ENCODE assay signal across 13 mouse cellular contexts in the genomic region with DNA sequence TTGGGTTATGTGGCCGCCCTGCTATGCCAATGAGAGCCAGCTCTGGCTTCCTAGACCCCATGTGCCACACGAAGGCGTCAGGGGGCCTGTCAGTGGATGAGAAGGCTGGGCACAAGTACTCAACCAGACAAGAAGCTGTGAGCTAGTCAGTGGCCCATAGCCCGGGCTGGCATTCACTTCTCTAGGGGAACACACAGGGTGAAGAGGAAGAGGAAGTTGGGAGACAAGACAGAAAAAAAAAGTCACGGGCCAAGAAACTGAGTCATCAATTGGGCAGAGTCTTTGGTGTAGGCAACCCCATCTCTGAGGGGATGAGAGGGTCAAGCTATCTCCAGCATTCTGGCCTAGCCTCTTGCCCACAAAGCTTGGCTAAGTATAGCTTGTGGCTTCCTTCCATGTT.
DNase-seq lines count a peak whose midpoint lies in the region; ATAC-seq and TF ChIP-seq lines count a peak whose summit lies in the region.
"Had no signal": no experiment of that assay in that cellular context is flagged by ENCODE, and none has a peak within 500 bp of the region (broad histone marks: within the 10 kb centered on the region; RNA-seq: fewer than 3 reads in every experiment).

No protein-coding gene starts in this region.

- no peaks in the 10 kb centered on the region for H3K36me3 ChIP-seq in forebrain, postnatal 0 days (ENCODE audit: insufficient read depth)
- no peaks in the 10 kb centered on the region for H3K36me3 ChIP-seq in forebrain, embryonic 14.5 days (ENCODE audit: control insufficient read depth, insufficient read depth, low read length)
- no peaks in the 10 kb centered on the region for H3K36me3 ChIP-seq in neural tube, embryonic 15.5 days
- H3K36me3 ChIP-seq in embryonic facial prominence, embryonic 15.5 days: no peaks in the 10 kb centered on the region
- H3K36me3 ChIP-seq: heart, embryonic 10.5 days; limb, embryonic 12.5 days had no signal

- no peak overlapping the region for H3K9ac ChIP-seq in forebrain, postnatal 0 days
- H3K9ac ChIP-seq in forebrain, embryonic 14.5 days (ENCODE audit: low read length): no peak overlapping the region
- no peak overlapping the region for H3K9ac ChIP-seq in neural tube, embryonic 15.5 days (replicated peaks)
- H3K9ac ChIP-seq in embryonic facial prominence, embryonic 15.5 days: no peak overlapping the region
- H3K9ac ChIP-seq: limb, embryonic 12.5 days had no signal

- H3K4me2 ChIP-seq in forebrain, postnatal 0 days (ENCODE audit: low read depth): no peak overlapping the region
- H3K4me2 ChIP-seq in forebrain, embryonic 14.5 days (ENCODE audit: low read length): no peak overlapping the region
- no peak overlapping the region for H3K4me2 ChIP-seq in neural tube, embryonic 15.5 days
- H3K4me2 ChIP-seq in embryonic facial prominence, embryonic 15.5 days (replicated peaks): no peak overlapping the region
- H3K4me2 ChIP-seq: midbrain, embryonic 11.5 days had no signal

- H3K4me3 ChIP-seq in forebrain, postnatal 0 days (ENCODE audit: low read depth, low read length): no peak overlapping the region
- H3K4me3 ChIP-seq in forebrain, embryonic 14.5 days (ENCODE audit: low read depth, low read length): no peak overlapping the region
- H3K4me3 ChIP-seq in neural tube, embryonic 15.5 days (replicated peaks): no peak overlapping the region
- no peak overlapping the region for H3K4me3 ChIP-seq in embryonic facial prominence, embryonic 15.5 days (replicated peaks)
- H3K4me3 ChIP-seq: heart, embryonic 10.5 days; limb, embryonic 12.5 days had no signal

- H3K27me3 ChIP-seq in forebrain, postnatal 0 days (ENCODE audit: insufficient read depth, low read length): no peaks in the 10 kb centered on the region
- H3K27me3 ChIP-seq in forebrain, embryonic 14.5 days (replicated peaks; ENCODE audit: control insufficient read depth, insufficient read depth, low read length): no peaks in the 10 kb centered on the region
- H3K27me3 ChIP-seq in neural tube, embryonic 15.5 days (replicated peaks): 0 out of 2 replicates have a peak, but pooled peaks cover 4% of the 10 kb centered on the region
- H3K27me3 ChIP-seq in embryonic facial prominence, embryonic 15.5 days: no peaks in the 10 kb centered on the region

- H3K27ac ChIP-seq in forebrain, postnatal 0 days (ENCODE audit: low read depth, low read length): no peak overlapping the region
- no peak overlapping the region for H3K27ac ChIP-seq in forebrain, embryonic 14.5 days (ENCODE audit: low read depth, low read length)
- 0 out of 2 replicates have a peak overlapping the region, but pooled peaks have one; percentile 2 for H3K27ac ChIP-seq in neural tube, embryonic 15.5 days (replicated peaks)
- H3K27ac ChIP-seq in embryonic facial prominence, embryonic 15.5 days (replicated peaks): peak overlapping the region; percentile 63; the same call in 1 of the 2 replicates
- H3K27ac ChIP-seq: heart, embryonic 10.5 days had no signal

- DNase-seq in forebrain, postnatal 0 days: peak; percentile 22
- no peak for DNase-seq in forebrain, embryonic 14.5 days (ENCODE audit: low spot score)
- DNase-seq in neural tube, embryonic 10.5 days (ENCODE audit: extremely low spot score, low spot score): no peak
- peak; percentile 13 for DNase-seq in telencephalon, adult 2 months (ENCODE audit: low read depth, low spot score)
- no peak for DNase-seq in yolk sac, embryonic 10.5 days (ENCODE audit: low spot score)
- DNase-seq in ovary, postnatal 36 days (ENCODE audit: low spot score): no peak
- DNase-seq: cerebellum, adult 11 months; thymus, postnatal 14 days had no signal

- H3K9me3 ChIP-seq in forebrain, postnatal 0 days (ENCODE audit: low read length): no peaks in the 10 kb centered on the region
- H3K9me3 ChIP-seq in forebrain, embryonic 14.5 days (replicated peaks; ENCODE audit: control insufficient read depth, low read length): no peaks in the 10 kb centered on the region
- no peaks in the 10 kb centered on the region for H3K9me3 ChIP-seq in neural tube, embryonic 15.5 days (replicated peaks)
- H3K9me3 ChIP-seq in embryonic facial prominence, embryonic 15.5 days (replicated peaks): no peaks in the 10 kb centered on the region
- H3K9me3 ChIP-seq: heart, embryonic 10.5 days; limb, embryonic 12.5 days had no signal

- TF ChIP-seq CTCF in forebrain, postnatal 0 days (IDR thresholded peaks at IDR 0.05; ENCODE audit: low read depth): no peak

- 0 out of 2 replicates have a peak, but pooled peaks cover 6% of the 10 kb centered on the region for H3K4me1 ChIP-seq in forebrain, postnatal 0 days (ENCODE audit: insufficient read depth)
- peaks cover 20% of the 10 kb centered on the region for H3K4me1 ChIP-seq in forebrain, embryonic 14.5 days (ENCODE audit: control insufficient read depth, insufficient read depth, low read length)
- peaks cover 27% of the 10 kb centered on the region for H3K4me1 ChIP-seq in neural tube, embryonic 15.5 days
- H3K4me1 ChIP-seq in embryonic facial prominence, embryonic 15.5 days: peaks cover 55% of the 10 kb centered on the region

- 47% methylated on average over 5 of the region's 5 CpGs for WGBS in forebrain, postnatal 0 days
- 71% methylated on average over 5 of the region's 5 CpGs for WGBS in forebrain, embryonic 14.5 days
- WGBS in neural tube, embryonic 15.5 days: 83% methylated on average over 5 of the region's 5 CpGs
- WGBS in embryonic facial prominence, embryonic 15.5 days: 65% methylated on average over 5 of the region's 5 CpGs

- ATAC-seq in forebrain, postnatal 0 days: peak; percentile 53
- ATAC-seq in forebrain, embryonic 14.5 days: no peak
- ATAC-seq in neural tube, embryonic 15.5 days (ENCODE audit: low FRiP score): no peak
- ATAC-seq in embryonic facial prominence, embryonic 15.5 days (ENCODE audit: insufficient number of reproducible peaks, low FRiP score, low TSS enrichment, low read depth): no peak

Comparison
In these comparisons a context has a peak if more than half of its experiments do, and no peak if none do; other contexts are left out.
1. DNase-seq: peak in forebrain, postnatal 0 days (single experiment) and telencephalon, adult 2 months (single experiment); none in forebrain, embryonic 14.5 days (single experiment), neural tube, embryonic 10.5 days (single experiment), yolk sac, embryonic 10.5 days (single experiment) and ovary, postnatal 36 days (single experiment).
2. H3K27ac ChIP-seq: peak in neural tube, embryonic 15.5 days (single experiment) and embryonic facial prominence, embryonic 15.5 days (single experiment); none in forebrain, postnatal 0 days (single experiment) and forebrain, embryonic 14.5 days (single experiment).